Mouse (Mus musculus) heart, adult 11 months (tissue): ENCODE results near the gene Acsm2.

Experiments
- DNase-seq: peaks from one replicate; pipeline ENCODE4 v3.0.0; 2022

The Acsm2 gene

DNA sequence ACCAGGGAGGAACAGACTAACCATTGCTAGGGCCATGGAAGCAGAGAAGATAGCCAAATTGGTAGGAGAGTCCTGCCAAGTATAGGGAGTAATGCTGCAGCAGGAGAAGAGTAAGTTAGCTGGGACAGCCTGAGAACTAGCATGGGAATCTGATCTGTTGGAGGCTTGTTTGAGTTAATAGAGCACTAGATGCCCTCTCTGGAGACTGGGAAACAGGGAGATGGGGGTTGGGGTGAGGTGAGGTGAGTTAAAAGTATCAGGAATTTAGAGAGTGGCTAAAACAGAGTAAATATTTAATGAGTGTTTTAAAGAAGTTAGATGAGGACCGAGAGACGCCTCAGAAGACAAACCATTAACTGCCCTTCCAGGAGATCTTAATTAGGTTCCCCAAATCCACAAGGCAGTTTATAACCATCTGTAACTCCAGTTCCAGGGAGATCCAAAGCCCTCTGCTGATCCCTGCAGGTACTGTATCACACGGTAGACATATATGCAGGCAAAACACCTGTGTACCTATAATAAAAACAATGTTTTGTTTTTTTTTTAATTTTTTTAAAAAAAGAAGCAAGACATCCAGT, 40.5 kb downstream of the Acsm2 start:
- peak; percentile 22 for DNase-seq

DNA sequence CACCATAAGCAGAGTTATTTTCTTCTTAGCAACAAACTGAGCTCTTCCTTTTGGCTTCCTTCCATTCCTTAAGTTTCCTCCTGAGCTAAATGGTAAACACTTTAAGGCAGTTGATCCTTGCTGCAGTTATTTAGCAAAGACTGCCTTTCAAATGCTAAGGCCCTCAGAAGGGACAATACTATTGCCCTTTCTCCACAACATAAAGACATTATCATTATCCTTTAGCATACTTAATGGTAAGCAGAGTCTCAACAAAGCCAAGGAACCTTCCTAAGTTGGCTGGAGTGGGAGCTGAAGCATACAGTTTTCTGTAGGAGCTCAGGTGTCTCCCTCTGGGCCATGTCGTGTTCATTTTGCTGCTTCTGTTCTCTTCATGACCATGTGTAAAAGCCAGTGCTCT, 41.2 kb downstream of the Acsm2 start:
- DNase-seq, result peak; percentile 40

DNA sequence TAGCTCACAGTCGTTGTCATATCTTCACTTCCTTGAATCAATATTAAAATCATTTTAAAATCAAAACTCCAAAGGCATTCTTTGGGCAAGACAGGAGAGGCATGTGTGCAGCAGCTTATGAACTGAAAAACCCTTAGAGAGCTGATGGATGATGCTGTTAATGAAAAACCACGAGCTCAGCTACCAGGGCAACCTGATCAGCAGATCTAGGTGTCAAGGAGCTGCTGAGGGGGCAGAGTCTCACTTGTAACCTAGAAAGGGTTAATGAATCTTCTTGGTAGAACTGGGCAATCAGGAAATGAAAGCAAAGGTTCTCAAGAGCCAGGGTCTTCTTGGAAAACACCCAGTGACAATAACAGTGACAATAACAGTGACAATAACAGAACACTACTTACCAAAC, 42.4 kb downstream of the Acsm2 start:
- peak; percentile 14 for DNase-seq

DNA sequence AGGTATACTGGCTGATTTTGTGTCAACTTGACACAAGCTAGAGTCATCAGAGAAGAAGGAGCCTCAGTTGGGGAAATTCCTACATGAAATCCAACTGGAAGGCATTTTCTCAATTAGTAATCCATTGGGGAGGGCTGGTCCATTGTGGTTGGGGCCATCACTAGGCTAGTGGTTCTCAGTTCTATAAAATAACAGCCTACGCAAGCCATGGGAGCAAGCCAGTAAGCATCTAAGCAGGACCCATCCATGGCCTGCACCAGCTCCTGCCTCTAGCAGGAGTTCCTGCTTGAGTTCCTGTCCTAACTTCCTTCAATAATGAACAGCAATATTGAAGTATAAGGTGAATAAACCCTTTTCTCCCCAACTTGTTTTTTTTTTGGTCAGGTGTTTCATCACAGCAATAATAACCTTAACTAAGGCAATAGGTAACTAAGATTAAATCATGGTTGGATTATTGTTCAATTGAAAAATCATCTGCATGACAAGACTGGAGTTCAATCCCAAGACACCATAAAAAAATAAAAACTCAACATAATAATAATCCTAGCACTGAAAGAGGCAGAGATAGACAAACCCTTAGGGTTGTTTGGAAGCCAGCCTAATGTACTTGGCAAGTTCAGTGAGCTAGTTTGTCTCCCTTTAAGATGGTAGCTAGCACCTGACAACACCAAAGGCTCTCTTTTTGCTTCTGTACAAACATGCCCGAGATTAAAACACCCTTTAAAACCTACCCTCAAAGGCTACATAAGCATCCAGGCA, 47.2 kb downstream of the Acsm2 start:
- peak; percentile 50 for DNase-seq

DNA sequence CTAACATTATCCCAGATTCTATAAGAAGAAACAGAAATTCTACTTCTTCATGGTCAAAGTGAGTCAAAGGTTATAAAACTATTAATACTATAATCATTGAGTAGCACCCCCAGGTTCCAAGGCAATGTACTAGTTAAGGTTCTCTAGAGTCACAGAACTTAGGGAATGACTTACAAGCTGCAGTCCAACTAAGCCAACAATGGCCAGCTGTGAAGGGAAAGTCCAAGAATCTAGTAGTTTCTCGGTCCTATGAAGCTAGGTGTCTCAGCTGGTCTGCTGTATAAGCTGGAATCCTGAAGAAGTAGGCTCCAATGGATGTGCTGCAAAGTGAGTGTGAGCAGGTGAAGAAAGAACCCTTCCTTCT, 47.8 kb downstream of the Acsm2 start:
- DNase-seq, result peak; percentile 11

DNA sequence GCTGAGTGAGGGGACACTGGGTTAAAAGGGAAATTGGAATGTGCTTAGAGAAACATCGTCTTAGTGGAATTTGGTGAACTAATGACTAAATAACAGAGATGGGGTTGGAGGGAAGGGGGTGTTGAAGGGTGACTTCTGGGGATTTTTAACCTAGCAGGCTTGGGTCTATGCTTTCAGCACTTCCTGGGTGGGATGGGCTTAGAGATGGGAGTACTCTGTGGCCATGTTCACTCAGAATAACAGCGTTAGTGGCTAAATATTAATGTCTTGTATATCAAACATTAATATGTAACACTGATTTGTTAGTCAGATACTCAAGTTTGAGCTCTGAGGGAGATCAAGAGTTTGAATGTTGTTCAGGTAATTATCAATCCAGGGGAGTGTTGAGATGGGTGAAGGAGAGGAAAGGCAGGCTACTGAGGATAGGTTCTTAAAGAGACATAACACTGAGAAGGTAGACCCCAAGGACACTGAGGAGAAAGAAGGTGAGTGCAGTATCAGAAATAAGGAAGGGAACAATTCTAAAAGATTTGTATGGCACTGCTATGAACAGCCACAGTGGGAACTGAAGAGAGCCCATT, 50.9 kb downstream of the Acsm2 start:
- DNase-seq, result peak; percentile 16

DNA sequence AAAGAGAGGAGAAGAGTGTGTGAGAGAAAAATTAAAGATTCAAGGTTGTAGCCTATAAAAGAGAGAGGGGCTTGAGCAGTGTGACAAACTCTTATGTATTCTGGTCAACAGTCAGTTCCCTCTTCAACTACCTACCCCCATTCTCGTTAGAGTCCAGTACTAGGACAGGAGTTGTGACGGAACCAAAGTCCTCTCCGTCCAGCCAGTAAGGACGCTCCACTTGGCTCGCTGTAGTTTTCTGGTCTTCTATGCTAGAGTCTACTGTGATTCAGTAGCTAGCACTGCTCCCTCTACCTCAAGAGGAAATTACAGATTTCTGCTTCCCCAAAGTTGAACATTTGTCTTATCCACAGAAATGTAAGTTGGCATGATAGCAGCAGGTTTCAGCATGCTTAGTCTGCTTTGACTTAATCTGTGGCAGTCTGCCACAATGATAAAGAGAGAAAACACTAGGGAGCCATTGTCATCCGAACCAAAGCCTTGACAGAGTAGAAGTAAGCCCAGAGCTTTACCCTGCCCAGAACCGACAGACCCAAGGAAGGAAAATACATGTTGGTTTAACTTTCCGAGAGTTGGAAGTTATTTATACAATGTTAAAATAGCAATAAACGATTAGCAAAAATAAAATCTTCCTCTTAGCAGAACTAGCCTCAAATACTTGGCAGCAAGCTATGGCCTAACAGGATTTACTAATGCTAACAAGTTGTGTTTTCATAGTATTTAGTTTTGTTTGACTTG, 52.0 kb downstream of the Acsm2 start:
- peak; percentile 13 for DNase-seq

DNA sequence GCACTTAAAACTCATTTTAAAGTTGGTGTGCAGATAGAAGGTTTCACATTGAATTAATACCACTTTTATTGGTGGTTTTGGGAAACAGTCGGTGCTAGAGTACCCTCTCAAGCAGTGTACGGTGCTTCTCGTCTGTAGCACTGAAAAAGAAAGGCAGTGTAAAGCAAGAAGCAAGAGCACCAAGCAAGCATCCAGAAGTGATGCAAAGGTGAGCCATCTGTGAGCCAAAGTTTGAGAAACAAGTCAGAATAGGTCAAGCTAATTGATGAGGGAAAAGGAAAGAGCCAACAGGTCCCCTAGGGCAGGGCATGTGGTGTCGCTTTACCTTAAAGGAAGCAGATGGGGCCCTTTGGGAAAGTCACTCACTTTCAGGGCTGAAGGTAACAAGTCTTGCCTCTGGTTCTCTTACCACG, 52.5 kb downstream of the Acsm2 start, which contains the start of gene Acsm1:
TSS of gene Acsm1 (plus strand) at position 363 of the 413 bp plus-strand sequence.
- DNase-seq, result peak; percentile 55

DNA sequence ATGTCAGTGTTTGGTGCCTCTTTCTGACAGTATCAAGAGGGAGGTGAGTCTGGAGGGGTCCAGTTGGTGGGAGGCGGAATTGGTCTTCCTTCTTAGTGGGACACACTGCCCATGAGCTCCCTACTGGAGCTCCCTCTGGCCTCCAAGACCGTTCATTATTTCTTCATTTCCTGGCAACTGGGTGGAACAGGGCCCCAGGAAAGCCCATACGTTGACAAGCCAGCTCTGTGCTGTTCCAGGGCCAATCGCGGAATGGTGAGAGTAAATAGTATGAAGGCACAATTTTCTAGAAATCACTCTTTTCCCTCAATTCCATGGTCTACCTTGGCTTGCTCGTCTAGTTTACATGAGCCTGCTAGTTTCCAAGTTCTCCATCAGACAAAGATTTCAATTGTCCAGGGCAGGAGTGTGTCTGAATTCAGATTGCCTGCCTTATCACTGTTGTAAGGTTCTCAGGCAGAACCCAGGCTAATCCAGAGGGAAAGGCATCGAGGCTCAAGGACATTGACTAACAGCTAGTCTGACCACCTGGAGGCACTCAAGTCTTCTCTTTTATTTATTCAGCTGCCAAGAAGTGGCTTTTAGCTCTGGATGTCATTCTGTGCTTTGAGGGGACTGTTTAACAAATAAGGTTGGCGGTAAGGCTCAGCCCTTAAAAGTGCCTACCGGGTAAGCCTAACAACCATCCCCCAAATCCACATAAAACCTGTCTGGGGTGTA, 53.8 kb downstream of the Acsm2 start:
- peak; percentile 41 for DNase-seq

DNA sequence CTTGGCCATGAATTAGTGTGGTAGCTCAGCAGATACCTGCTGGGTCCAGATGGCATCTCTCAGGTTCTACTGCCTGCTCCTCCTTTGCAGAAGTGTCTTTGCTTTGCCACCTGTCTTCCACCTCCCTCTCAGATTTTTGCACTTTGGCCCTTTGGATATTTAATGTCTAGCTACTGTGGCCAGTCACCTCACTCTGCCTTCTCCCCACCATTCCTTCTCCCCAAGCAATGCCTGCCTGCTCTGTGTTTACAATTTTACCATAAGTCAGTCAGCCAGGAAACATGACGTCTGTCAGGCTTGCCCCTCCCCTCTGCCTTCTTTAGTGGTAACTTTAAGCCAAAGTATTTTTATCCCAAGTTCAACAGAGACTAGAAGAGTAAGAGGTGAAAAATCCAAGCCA, 62.4 kb downstream of the Acsm2 start:
- peak; percentile 21 for DNase-seq

DNA sequence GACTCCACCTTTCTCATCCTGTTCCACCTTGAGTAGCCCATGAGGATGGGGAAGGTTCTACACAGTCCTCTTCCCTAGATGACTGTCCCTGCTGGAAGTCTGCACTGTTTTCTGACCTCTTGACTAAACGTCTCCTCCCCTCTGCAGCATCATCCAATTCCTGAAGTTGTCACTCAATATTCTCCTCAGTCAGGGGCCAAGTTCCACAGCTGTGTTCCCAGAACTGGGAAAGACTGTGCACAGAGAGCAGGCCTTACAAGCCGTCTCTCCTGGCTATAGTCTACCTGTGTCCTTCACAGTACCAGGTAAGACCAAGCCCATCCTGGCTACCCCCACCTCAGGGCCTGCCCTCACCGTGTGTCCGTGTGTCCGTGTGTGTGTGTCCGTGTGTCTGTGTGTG, 63.5 kb downstream of the Acsm2 start:
- DNase-seq, result peak; percentile 63

DNA sequence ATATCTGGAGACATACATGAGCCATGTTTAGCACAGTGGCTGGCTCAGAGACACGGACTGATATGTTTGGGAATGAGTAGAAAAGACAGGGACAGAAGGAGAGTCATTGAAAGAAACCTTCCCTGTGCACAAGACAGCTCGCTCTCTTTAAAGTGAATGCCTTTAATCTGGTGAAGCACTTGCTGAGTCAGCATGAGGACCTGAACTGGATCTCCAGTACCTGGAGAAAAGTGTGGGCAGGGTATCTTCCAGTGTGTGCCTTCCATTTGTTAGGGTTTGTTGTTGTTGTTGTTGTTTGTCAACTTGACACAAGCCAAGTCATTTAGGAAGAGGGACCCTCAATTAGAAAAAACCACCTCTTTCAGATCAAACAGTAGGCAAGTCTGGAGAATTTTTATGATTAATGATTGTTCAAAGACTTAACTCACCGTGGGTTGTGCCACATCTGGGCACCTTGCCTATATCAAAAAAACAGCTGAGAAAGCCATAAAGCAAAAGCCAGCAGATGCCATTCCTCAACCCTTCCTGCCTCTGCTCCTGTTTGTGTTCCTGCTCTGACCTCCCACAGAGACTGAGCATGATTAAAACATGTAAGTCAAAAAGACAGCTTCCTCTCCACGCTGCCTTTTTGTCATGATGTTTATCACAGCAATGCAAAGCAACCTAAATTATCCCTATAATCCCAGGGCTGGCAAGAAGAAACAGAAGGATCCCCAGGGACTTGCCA, 64.2 kb downstream of the Acsm2 start:
- DNase-seq, result peak; percentile 61

DNA sequence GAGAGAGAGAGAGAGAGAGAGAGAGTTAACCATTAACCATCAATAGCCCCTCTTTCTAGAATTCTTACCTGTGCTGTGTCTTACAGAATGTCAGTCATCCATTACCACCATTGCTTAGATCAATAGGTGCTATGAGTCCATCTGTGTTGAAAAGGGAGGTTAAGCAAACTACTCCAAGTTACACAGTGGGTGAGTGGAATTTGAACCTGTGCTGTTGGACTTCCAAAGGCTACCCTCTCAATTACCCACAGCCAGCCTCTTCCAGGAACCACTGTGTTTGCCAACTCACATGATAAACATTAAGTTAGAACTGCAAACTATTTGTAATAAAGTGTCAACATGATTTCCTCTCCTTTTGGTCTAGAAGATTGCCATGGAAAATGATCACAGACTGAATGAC, 66.0 kb downstream of the Acsm2 start:
- peak; percentile 14 for DNase-seq

DNA sequence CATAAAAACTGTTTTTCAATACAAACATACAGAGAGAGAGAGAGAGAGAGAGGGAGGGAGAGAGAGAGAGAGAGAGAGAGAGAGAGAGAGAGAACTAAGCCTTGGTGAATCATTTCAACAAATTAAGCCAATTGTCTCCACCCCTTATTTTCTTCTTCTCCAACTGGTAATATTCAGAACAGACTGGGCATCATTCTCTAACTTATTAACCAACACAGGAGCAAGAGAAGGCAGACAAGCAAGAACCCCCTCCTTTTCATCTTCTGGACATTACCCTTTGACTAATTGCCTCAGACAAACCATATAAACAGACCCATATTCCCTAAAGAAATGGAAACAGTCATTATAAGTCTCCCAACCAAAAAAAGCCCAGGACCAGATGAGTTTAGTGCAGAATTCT, 84.6 kb downstream of the Acsm2 start:
- DNase-seq, result no peak

DNA sequence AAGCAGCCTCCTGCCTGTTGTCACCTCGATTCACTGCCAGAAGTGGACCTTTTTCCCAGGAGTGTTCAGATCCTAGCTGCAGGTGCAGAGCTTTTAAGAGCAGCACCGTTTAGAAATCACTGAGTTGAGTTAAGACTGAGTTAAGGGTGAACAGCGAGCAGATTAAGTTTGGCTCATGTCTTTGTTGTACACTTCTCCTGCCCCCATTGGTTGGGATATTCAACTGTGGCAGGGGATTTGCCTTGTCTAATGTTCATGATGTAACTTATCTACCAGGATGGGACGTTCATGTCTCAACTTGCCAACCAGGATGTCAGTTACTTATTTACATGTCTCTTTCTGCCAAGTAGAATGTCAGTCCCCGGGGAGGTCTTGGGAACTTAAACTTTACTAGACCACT, 88.2 kb downstream of the Acsm2 start:
- no peak for DNase-seq
